Mouse (Mus musculus): ENCODE measurements around the gene Ephb2. TPM values are rescaled to one million over a fixed set of nuclear protein-coding genes. Genes with fewer than 3 reads are reported as not detected.
A peak's percentile ranks its signal among the peaks of the same experiment; 100 is the strongest.

Gene Ephb2
- polyA plus RNA-seq, 1 experiment from 2014 or later = 4.6 TPM

DNA sequence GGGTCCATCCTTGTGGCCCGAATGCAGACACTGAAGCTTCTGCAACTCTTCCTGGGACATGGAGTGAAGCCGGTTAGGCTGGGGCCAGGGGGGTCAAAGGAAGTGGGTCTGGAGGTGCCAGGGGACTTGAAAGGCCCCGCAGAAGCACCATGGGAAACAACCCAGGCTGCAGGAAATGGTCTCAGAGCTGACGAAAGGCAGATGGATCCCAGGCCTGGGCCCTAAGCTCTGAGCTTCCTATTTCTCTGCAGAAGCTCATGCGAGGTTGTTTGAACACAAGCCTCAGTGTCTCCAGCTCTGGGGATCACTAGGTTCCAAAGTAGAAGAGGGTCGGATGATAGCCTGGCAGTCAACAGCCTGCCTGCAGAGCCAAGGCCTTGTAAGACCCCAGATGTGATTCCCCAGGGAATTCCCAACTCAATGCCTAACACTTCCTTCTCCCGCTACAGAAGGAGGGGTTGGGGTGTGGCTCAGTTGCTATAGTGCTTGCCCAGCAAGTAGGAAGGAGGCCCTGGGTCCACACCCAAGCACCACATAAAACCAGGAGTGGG lies 86.9 kb downstream of the Ephb2 start:
- no peaks in the 10 kb centered on the region for H3K9me3 ChIP-seq (replicated peaks; ENCODE audit: low read length)
- no peak overlapping the region for H3K4me3 ChIP-seq (replicated peaks; ENCODE audit: low read depth, low read length)
- H3K4me2 ChIP-seq (ENCODE audit: low read length) = no peak overlapping the region
- no peak overlapping the region for H3K27ac ChIP-seq
- no peak overlapping the region for H3K9ac ChIP-seq (ENCODE audit: low read depth, low read length)
- TF ChIP-seq CTCF (IDR thresholded peaks at IDR 0.05; ENCODE audit: low read depth) = no peak
- H3K36me3 ChIP-seq (ENCODE audit: insufficient read depth, low read length) = no peaks in the 10 kb centered on the region
- ATAC-seq (replicated peaks; ENCODE audit: low FRiP score, low read depth) = no peak
- no peak for DNase-seq (ENCODE audit: low spot score)
- H3K27me3 ChIP-seq (ENCODE audit: insufficient read depth, low read length) = no peaks in the 10 kb centered on the region
- 45% methylated on average over 7 of the region's 7 CpGs for WGBS
- H3K4me1 ChIP-seq (replicated peaks; ENCODE audit: insufficient read depth, low read length) = peaks cover 11% of the 10 kb centered on the region

DNA sequence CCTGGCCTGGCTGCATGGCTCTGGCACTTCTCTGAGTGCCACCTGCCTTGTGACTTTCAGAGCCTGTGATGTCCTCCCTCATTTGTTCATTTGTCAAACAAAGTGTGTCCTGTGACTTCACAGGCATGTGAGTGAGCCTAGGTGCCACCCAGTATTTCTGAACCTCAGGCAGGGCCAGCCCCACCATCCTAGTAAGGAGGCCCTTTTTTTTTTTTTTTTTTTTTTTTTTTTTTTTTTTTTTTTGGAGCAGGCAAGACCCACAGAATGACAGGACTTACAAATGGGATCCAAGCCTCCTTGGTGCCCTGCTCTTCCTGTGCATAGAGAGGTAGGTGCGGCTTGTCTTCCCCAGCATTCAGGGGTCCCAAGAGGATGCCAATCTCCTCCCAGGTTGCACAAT lies 89.3 kb downstream of the Ephb2 start:
- peaks cover 19% of the 10 kb centered on the region for H3K4me1 ChIP-seq (replicated peaks; ENCODE audit: insufficient read depth, low read length)

DNA sequence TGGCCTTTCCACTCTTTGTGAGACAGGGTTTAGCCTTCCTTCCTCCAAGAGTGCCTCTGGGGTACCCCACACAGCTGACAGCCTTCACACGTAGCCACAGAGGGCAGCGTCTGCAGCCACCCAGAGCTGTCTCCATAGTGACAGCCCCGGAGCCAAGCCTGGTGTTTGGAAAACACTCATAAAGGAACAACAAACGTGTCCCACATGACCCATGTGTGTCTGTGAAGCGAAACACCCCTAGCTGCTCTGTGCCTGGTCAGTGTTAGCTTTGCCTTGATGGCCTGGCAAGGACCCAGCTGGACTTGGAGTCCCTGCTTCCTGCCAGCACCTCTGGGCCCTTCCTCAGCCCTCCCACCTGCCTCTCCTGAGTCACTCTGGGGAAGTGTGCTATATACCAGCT lies 93.1 kb downstream of the Ephb2 start:
- Histone ChIP-seq H3K27me3 (ENCODE audit: insufficient read depth, low read length) (no peaks in the 10 kb centered on the region), H3K4me1 (replicated peaks; ENCODE audit: insufficient read depth, low read length) (peaks cover 20% of the 10 kb centered on the region; the same call in 1 of the 2 replicates), H3K36me3 (ENCODE audit: insufficient read depth, low read length) (no peaks in the 10 kb centered on the region), H3K9ac (ENCODE audit: low read depth, low read length) (no peak overlapping the region), H3K27ac (peak overlapping the region; percentile 68), H3K9me3 (replicated peaks; ENCODE audit: low read length) (no peaks in the 10 kb centered on the region), H3K4me2 (ENCODE audit: low read length) (no peak overlapping the region), H3K4me3 (replicated peaks; ENCODE audit: low read depth, low read length) (no peak overlapping the region)
- 5% methylated on average over 5 of the region's 5 CpGs for WGBS
- no peak; the same call in 1 of the 2 replicates for TF ChIP-seq CTCF (IDR thresholded peaks at IDR 0.05; ENCODE audit: low read depth)
- ATAC-seq (replicated peaks; ENCODE audit: low FRiP score, low read depth) = peak; percentile 78
- DNase-seq (ENCODE audit: low spot score) = peak; percentile 61

More for the DNA sequence above, 89.3 kb downstream of the Ephb2 start:
- WGBS = 83% methylated on average over 1 of the region's 1 CpGs
- DNase-seq (ENCODE audit: low spot score) (no peak), ATAC-seq (replicated peaks; ENCODE audit: low FRiP score, low read depth) (no peak)
- H3K9ac ChIP-seq (ENCODE audit: low read depth, low read length) = no peak overlapping the region
- no peak for TF ChIP-seq CTCF (IDR thresholded peaks at IDR 0.05; ENCODE audit: low read depth)
- no peaks in the 10 kb centered on the region for H3K27me3 ChIP-seq (ENCODE audit: insufficient read depth, low read length)
- H3K4me3 ChIP-seq (replicated peaks; ENCODE audit: low read depth, low read length) = no peak overlapping the region
- no peaks in the 10 kb centered on the region for H3K36me3 ChIP-seq (ENCODE audit: insufficient read depth, low read length)
- no peak overlapping the region for H3K27ac ChIP-seq
- H3K4me2 ChIP-seq (ENCODE audit: low read length) = no peak overlapping the region
- no peaks in the 10 kb centered on the region for H3K9me3 ChIP-seq (replicated peaks; ENCODE audit: low read length)

DNA sequence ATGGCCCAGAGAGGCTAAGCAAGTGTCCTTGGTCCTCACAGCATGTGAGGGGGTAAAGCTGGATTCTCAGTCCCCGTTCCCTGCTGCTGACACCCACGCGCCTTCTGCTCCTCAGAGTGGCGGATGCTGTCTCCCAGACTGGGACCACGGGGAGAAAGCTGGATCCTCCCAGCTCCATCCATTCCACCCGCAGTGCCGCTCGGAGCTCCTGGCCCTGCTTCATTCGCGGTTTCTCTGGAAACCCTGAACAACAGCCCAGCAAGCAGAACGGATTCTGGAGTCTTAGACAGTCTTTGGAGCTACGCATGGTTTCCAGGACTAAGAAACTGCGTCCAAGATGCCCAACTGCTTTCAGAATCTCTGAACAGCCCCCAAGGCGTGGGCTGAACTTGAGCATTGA lies 93.9 kb downstream of the Ephb2 start:
- Histone ChIP-seq H3K27me3 (ENCODE audit: insufficient read depth, low read length) (no peaks in the 10 kb centered on the region), H3K9me3 (replicated peaks; ENCODE audit: low read length) (no peaks in the 10 kb centered on the region), H3K4me2 (ENCODE audit: low read length) (no peak overlapping the region), H3K36me3 (ENCODE audit: insufficient read depth, low read length) (no peaks in the 10 kb centered on the region), H3K27ac (peak overlapping the region; percentile 68), H3K4me1 (replicated peaks; ENCODE audit: insufficient read depth, low read length) (peaks cover 20% of the 10 kb centered on the region; the same call in 1 of the 2 replicates), H3K4me3 (replicated peaks; ENCODE audit: low read depth, low read length) (no peak overlapping the region), H3K9ac (ENCODE audit: low read depth, low read length) (no peak overlapping the region)
- TF ChIP-seq CTCF (IDR thresholded peaks at IDR 0.05; ENCODE audit: low read depth) = no peak
- WGBS = 54% methylated on average over 11 of the region's 14 CpGs
- ATAC-seq (replicated peaks; ENCODE audit: low FRiP score, low read depth) = no peak
- no peak for DNase-seq (ENCODE audit: low spot score)

DNA sequence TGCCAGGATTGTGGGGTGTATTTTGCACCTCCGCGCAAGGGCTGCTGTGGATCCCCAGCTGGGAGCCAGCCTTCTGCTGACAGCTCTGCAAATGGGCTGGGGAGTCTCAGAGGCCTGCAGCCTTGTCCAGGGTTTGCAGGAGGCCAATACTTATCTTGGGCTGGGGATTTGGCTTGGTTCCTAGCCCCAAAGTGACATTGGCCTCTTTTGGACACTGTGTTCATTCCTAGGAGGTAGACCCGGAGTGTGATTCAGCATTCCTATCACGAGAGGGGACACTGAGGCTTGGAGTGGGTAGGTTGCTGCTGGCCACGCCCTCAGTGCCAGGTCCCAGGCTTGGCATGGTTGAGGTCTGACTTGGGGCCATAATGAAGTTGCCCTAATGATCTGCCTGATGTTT lies 94.8 kb downstream of the Ephb2 start:
- H3K27me3 ChIP-seq (ENCODE audit: insufficient read depth, low read length) = no peaks in the 10 kb centered on the region
- WGBS = 88% methylated on average over 5 of the region's 5 CpGs
- H3K4me3 ChIP-seq (replicated peaks; ENCODE audit: low read depth, low read length) = no peak overlapping the region
- no peak overlapping the region for H3K4me2 ChIP-seq (ENCODE audit: low read length)
- no peak for TF ChIP-seq CTCF (IDR thresholded peaks at IDR 0.05; ENCODE audit: low read depth)
- no peaks in the 10 kb centered on the region for H3K36me3 ChIP-seq (ENCODE audit: insufficient read depth, low read length)
- peaks cover 20% of the 10 kb centered on the region; the same call in 1 of the 2 replicates for H3K4me1 ChIP-seq (replicated peaks; ENCODE audit: insufficient read depth, low read length)
- 0 out of 2 replicates have a peak overlapping the region, but pooled peaks have one; percentile 6 for H3K27ac ChIP-seq
- DNase-seq (ENCODE audit: low spot score) (no peak), ATAC-seq (replicated peaks; ENCODE audit: low FRiP score, low read depth) (no peak)
- no peak overlapping the region for H3K9ac ChIP-seq (ENCODE audit: low read depth, low read length)
- H3K9me3 ChIP-seq (replicated peaks; ENCODE audit: low read length) = no peaks in the 10 kb centered on the region

DNA sequence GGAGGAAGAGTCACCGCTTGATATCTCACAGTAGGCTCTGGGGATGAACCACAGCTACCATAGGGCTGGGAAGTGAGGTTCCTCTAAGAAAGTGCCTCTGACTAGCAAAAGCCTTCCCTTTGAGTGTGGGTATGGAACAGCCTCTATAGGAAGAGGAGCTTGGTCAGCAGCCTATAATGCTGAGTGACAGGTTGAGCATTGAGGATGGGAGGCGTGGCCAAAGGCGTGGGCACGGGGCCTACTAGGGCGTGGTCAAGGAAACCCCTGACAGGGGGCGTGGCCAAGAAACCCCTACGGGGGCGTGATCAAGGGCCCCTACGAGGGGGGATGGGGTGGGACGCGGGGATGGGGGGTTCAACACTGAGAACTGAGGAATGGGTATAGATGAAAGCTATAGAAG lies 96.6 kb downstream of the Ephb2 start:
- DNase-seq (ENCODE audit: low spot score) (no peak), ATAC-seq (replicated peaks; ENCODE audit: low FRiP score, low read depth) (no peak)
- 20% methylated on average over 11 of the region's 11 CpGs for WGBS
- H3K4me3 ChIP-seq (replicated peaks; ENCODE audit: low read depth, low read length) = no peak overlapping the region
- H3K4me1 ChIP-seq (replicated peaks; ENCODE audit: insufficient read depth, low read length) = peaks cover 20% of the 10 kb centered on the region; the same call in 1 of the 2 replicates
- no peak overlapping the region for H3K4me2 ChIP-seq (ENCODE audit: low read length)
- no peak overlapping the region for H3K9ac ChIP-seq (ENCODE audit: low read depth, low read length)
- no peak for TF ChIP-seq CTCF (IDR thresholded peaks at IDR 0.05; ENCODE audit: low read depth)
- no peaks in the 10 kb centered on the region for H3K36me3 ChIP-seq (ENCODE audit: insufficient read depth, low read length)
- H3K9me3 ChIP-seq (replicated peaks; ENCODE audit: low read length) = no peaks in the 10 kb centered on the region
- H3K27ac ChIP-seq = no peak overlapping the region; the same call in 1 of the 2 replicates
- no peaks in the 10 kb centered on the region for H3K27me3 ChIP-seq (ENCODE audit: insufficient read depth, low read length)

DNA sequence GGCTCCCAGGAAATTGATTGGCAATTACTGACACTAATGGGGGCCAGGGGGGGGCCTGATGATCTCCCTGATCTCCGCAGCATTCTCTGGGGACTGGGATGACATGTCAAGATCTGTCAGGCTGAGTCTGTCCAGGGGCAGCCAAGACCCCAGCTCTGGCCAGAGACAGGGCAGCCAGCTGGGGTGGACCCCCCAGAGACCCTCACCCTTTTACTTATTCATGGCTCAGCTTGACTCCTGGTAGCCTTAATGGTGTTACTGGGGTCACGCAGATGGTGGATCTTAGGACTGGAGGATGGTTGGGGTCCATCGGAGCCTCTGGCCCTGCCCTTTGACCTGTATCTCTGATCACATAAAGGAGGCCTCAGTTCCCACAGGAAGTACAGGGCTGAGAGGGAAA lies 97.5 kb downstream of the Ephb2 start:
- ATAC-seq (replicated peaks; ENCODE audit: low FRiP score, low read depth) (no peak), DNase-seq (ENCODE audit: low spot score) (no peak)
- WGBS = 61% methylated on average over 3 of the region's 3 CpGs
- TF ChIP-seq CTCF (IDR thresholded peaks at IDR 0.05; ENCODE audit: low read depth) = no peak
- H3K36me3 ChIP-seq (ENCODE audit: insufficient read depth, low read length) = no peaks in the 10 kb centered on the region
- no peak overlapping the region for H3K4me2 ChIP-seq (ENCODE audit: low read length)
- no peak overlapping the region for H3K4me3 ChIP-seq (replicated peaks; ENCODE audit: low read depth, low read length)
- no peaks in the 10 kb centered on the region for H3K9me3 ChIP-seq (replicated peaks; ENCODE audit: low read length)
- no peak overlapping the region for H3K9ac ChIP-seq (ENCODE audit: low read depth, low read length)
- no peak overlapping the region for H3K27ac ChIP-seq
- H3K4me1 ChIP-seq (replicated peaks; ENCODE audit: insufficient read depth, low read length) = peaks cover 27% of the 10 kb centered on the region
- H3K27me3 ChIP-seq (ENCODE audit: insufficient read depth, low read length) = no peaks in the 10 kb centered on the region

Data from kidney, postnatal 0 days (tissue).